Mouse (Mus musculus) heart, postnatal 0 days (tissue): ENCODE measurements at regions not wholly inside any gene's neighbourhood (a gene's known extent, or its start where the extent isn't known, plus 50 kb on each side); places are given as distances from the start of the nearest gene placed in this dataset.

Experiments
- CTCF ChIP-seq: IDR thresholded peaks from 2 replicates; pipeline ENCODE4 v1.5.1; 2016; ENCODE audit warnings: antibody characterized with exemption, control low read depth, low read depth
- EP300 ChIP-seq: IDR thresholded peaks from 2 replicates; pipeline ENCODE4 v1.6.1; 2016; ENCODE audit warnings: antibody characterized with exemption, low read depth

DNA sequence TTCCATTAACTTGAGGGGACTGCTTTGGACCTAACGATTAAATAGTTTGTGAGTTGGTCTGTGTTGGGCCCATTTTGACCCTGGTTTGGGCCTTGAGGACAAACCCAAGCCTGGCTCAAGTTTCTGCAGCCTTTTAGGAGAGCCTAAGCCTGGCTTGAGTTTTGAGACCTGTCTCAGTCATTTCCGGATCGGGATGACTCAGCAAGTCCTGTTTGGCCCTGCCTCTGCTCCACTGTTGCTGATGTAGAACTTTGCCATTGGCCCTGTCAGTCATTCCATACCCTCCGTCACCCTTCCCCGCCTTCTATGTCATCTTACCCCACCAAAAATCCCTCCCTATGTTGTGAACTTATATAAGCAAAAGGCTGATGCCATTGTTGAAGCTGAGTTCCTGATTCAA is 67.4 kb upstream of the Trim24 start:
- no peak for TF ChIP-seq CTCF
- TF ChIP-seq EP300, result no peak
